Mouse (Mus musculus) cortical plate, adult 2 months (tissue): ENCODE results near the gene Magi1. TPM values are rescaled to one million over a fixed set of nuclear protein-coding genes. Genes with fewer than 3 reads are reported as not detected.

Experiments used
- H3K27ac ChIP-seq: fragments of 200-500 bp; 2 replicates; pipeline ENCODE4 v1.5.1; 2012; ENCODE audit warnings: low read length, control low read depth, inconsistent platforms; ENCODE audit not compliant: insufficient read depth
- H3K4me1 ChIP-seq: fragments of 200-500 bp; 2 replicates; pipeline ENCODE4 v1.6.1; 2011; ENCODE audit warnings: low read length; ENCODE audit not compliant: control insufficient read depth, insufficient read depth
- H3K4me3 ChIP-seq: fragments of 200-500 bp; 2 replicates; pipeline ENCODE4 v1.5.1; 2011; ENCODE audit warnings: mild to moderate bottlenecking, low read length, control low read depth; ENCODE audit not compliant: insufficient read depth
- CTCF ChIP-seq: fragments of 200-500 bp; IDR thresholded peaks from 2 replicates; pipeline ENCODE4 v1.5.1; 2011; ENCODE audit warnings: mild to moderate bottlenecking, control low read depth, low read length; ENCODE audit not compliant: insufficient read depth; ENCODE audit errors: extremely low read depth
- POLR2A ChIP-seq: fragments of 200-500 bp; IDR thresholded peaks from 2 replicates; pipeline ENCODE4 v1.6.1; 2011; ENCODE audit warnings: mild to moderate bottlenecking, low read length, control low read depth; ENCODE audit not compliant: insufficient read depth; ENCODE audit errors: extremely low read depth
- polyA plus RNA-seq: library from polyadenylated mRNA; depleted of rRNA; stranded (reverse); fragments of >200 nt; gene quantifications from 2 replicates; pipeline ENCODE4 v1.2.3, GENCODE M21; 2012

The Magi1 gene
- polyA plus RNA-seq, 1 experiment: 39.5 TPM

DNA sequence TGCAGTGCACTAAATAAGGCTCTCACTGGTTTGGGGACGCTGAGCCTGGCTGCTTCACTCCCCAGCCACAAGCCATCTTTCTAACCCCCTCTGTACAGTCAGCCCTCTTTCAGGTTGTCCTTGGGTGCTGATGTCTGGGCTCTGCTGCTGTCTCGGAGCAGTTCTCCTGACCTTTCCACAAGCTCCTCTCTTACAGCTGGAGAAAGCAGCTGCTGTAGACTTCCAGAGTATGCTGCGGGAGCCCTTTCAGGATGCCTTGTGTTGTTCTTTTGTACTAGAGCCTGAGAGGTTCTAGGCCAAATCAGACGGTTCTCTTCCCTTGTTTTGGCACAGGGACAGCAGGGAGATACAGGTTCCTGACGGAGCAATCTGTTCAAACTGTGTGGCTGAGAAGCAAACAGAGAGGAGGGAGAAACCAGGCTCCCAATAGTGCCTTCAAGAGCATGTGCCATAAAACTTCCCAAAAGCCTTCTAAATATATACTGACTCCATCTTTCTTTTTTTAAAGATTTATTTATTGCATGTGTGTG, 478.2 kb downstream of the Magi1 start:
- no peak overlapping the region for H3K27ac ChIP-seq
- H3K4me1 ChIP-seq: no peaks in the 10 kb centered on the region; the same call in 1 of the 2 replicates
- H3K4me3 ChIP-seq: no peak overlapping the region
- TF ChIP-seq POLR2A (no peak), CTCF (no peak)

DNA sequence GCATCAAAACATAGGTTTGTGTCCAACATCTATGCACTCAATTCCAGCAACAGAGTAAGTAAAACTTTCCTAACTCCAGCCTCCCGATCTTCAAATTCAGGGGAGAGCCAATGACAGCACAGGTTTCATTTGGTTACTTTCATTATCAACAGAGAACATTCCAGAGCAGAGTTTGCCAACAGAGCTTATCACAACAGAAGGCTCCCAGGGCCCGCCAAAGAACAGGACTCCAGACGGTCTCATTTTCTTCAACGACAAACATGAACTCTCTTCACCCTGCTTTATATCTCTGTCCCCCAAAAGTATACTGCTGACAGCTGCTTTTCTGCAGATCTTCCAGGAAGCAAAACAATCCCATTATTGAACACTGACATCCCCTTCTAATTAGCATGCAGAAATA, 481.3 kb downstream of the Magi1 start:
- Histone ChIP-seq H3K27ac (no peak overlapping the region), H3K4me3 (no peak overlapping the region), H3K4me1 (no peaks in the 10 kb centered on the region; the same call in 1 of the 2 replicates)
- TF ChIP-seq CTCF (no peak), POLR2A (no peak)

GRCm38 (mm10) chr6:93800465-93800864, 483.3 kb downstream of the Magi1 start:
- Histone ChIP-seq H3K4me3 (no peak overlapping the region), H3K4me1 (no peaks in the 10 kb centered on the region; the same call in 1 of the 2 replicates), H3K27ac (no peak overlapping the region)
- TF ChIP-seq POLR2A: no peak
- TF ChIP-seq CTCF: no peak

DNA sequence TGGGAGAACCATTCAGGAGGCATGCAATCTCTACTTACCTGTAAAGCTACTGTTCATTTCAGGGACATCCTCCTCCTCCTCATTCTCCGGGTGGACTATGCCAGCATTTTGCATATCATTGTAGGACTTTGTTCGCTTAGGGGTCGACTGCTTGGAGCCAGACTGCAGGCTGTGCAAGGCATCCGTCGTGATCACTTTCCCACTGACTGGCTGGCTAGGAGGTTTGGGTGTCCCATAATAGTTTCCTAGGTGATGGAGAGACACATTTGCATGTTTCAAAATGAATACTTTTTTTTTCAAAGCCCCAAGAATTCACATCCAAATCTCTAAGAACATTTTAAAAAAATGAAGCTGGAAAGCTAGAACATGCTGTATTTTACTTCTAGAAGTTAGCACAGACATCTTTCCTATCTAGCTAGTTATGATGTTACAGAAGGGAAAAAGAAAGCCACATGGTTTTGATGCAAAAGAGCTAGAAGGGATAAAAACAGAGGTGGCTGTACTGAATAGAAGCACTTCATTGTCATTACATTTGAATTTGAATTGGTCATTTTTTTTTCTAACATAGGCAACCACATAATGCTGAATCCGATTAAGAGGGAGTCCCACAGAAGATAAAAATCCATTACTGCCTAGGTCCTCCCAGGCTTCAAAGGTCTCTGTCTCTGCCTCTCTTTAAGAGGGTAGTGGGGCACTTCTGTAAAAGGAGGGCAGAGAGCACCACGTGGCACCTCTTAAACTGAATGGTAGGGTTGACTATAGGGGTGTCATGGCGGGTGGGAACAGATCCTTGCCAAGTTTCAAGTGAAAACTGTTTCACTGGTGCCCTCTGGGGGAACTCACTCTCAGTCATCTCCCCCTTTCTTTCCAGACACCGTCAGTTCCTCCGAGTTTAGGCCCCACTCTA, 491.2 kb downstream of the Magi1 start:
- Histone ChIP-seq H3K4me1 (peaks cover 7% of the 10 kb centered on the region; the same call in 1 of the 2 replicates), H3K27ac (peak overlapping the region; percentile 81; the same call in 1 of the 2 replicates), H3K4me3 (peak overlapping the region; percentile 12; the same call in 1 of the 2 replicates)
- TF ChIP-seq POLR2A (no peak), CTCF (no peak)

- no peak overlapping the region for H3K27ac ChIP-seq
- peaks cover 12% of the 10 kb centered on the region; the same call in 1 of the 2 replicates for H3K4me1 ChIP-seq
- no peak overlapping the region for H3K4me3 ChIP-seq
- no peak for TF ChIP-seq CTCF
- no peak for TF ChIP-seq POLR2A
Observed at GRCm38 (mm10) chr6:93789721-93790120, 494.0 kb downstream of the Magi1 start.

GRCm38 (mm10) chr6:93787042-93787441, 496.7 kb downstream of the Magi1 start:
- H3K4me1 ChIP-seq: peaks cover 9% of the 10 kb centered on the region
- no peak overlapping the region for H3K4me3 ChIP-seq
- no peak for TF ChIP-seq CTCF
- TF ChIP-seq POLR2A: no peak
- peak overlapping the region; percentile 85 for H3K27ac ChIP-seq

- H3K4me3 ChIP-seq: no peak overlapping the region
- TF ChIP-seq POLR2A (no peak), CTCF (no peak)
- H3K4me1 ChIP-seq: peaks cover 9% of the 10 kb centered on the region
- H3K27ac ChIP-seq: 0 out of 2 replicates have a peak overlapping the region, but pooled peaks have one; percentile 15
Observed at GRCm38 (mm10) chr6:93786220-93786619, 497.5 kb downstream of the Magi1 start.

DNA sequence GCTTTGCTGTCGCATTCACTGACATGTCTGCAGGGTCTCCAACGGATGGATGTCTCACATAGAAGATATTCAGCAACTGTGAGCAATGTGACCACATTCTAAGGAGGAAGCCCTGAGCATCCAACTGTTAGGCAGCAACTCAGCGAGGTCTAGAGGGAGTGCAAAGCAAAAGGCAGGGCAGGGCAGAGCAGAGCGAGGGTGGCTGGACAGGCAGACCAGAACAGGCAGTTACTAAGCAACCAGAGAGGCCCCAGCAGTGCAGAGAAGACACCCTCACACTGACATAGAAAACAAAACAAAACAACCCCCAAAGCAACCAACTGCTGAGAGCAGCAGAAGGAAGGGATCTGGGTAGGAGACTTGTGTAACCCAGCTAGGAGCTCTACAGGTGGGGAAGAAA, 512.6 kb downstream of the Magi1 start:
- Histone ChIP-seq H3K27ac (peak overlapping the region; percentile 55; the same call in 1 of the 2 replicates), H3K4me3 (no peak overlapping the region), H3K4me1 (peaks cover 2% of the 10 kb centered on the region; the same call in 1 of the 2 replicates)
- no peak for TF ChIP-seq CTCF
- no peak for TF ChIP-seq POLR2A

DNA sequence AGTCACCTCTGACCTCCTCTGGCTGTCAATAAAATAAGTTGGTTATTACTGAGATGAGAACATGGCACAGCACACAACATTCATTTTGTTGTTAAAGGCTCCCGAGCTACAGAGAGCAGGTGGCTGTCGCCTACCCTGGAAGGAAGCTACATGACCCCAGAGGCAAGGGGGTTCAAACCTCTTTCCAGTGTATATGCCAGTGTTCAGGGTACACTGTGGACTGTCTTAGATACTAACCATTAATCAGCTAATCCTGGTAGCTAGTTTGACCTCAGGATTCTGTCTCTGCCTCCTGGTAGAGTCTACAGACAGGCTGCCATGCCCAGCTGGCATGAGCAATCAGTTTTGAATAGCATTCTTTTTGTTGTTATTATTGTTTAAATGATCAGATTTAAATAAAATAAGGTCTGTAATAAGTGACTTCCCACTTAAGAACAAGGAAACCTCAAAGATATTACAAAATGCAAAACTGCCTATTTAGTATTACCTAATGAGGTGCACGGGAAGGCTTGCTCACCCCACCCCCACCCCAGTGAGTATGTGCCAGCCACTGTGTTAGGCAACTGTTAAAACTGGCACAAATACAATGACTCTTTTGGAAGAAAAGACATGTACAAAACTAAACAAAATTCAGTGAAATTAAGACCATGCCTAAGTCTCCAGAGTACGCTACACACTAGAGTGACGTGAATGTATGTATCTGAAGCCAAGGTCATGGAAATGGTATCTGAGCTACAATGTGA, 513.3 kb downstream of the Magi1 start:
- TF ChIP-seq CTCF (no peak), POLR2A (no peak)
- H3K27ac ChIP-seq: peak overlapping the region; percentile 55
- no peak overlapping the region for H3K4me3 ChIP-seq
- peaks cover 2% of the 10 kb centered on the region; the same call in 1 of the 2 replicates for H3K4me1 ChIP-seq
